Mouse (Mus musculus) gonadal fat pad, adult 2 months (tissue): ENCODE measurements around the gene Tada2b. TPM values are rescaled to one million over a fixed set of nuclear protein-coding genes. Genes with fewer than 3 reads are reported as not detected.
A peak's percentile ranks its signal among the peaks of the same experiment; 100 is the strongest.

ENCODE experiments used
- DNase-seq: peaks from one replicate; pipeline ENCODE4 v3.0.0-alpha.2; 2012; ENCODE audit warnings: low read depth
- polyA plus RNA-seq: library from polyadenylated mRNA; depleted of rRNA; stranded (reverse); fragments of >200 nt; gene quantifications from 2 replicates; pipeline ENCODE4 v1.2.3, GENCODE M21; 2012

Gene Tada2b
- polyA plus RNA-seq, 1 experiment: 17.3 TPM

- no peak for DNase-seq
These were observed 3.7 kb downstream of the Tada2b start for GRCm38 (mm10) chr5:36480398-36480797.

DNA sequence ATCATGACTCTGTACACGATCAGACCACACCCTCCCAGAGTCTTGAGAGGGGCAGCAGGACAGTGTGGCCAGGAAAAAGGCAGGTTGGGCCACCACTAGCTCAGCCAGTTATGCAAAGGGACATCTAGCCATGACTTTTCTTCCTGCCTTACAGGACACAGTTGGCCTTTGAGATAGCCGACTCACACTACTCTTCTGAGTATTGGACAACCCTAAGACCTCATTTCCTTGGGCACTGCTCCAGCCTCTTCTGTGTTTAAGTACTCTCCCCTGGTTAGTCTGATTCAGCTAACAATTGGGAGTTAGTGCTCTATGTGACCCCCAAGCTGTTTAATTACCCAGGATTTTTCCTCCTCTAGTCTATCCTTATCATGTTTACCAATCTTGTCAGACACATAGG, 4.3 kb downstream of the Tada2b start:
- no peak for DNase-seq

- no peak for DNase-seq
These were observed 5.3 kb downstream of the Tada2b start for GRCm38 (mm10) chr5:36478540-36479420.

DNA sequence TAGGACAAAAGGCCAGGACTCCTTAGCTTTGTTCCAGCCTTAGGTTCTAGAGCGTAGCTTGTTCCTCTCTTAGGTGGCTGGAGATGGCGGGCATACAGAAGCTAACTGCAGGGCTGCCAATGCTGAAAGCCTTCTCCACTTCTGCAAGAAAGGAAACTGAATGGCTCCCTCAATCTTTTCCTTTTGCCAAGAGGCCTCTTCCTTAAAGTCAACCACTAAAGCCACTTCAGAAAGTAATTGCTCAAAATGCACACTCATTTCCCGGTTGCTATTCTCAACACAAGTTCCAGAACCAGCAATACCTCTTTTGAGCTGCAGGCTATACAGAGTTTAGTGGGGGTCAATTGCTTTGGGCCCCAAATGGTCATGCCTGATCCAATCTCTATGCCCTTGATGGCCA, 6.6 kb downstream of the Tada2b start:
- DNase-seq: no peak

DNA sequence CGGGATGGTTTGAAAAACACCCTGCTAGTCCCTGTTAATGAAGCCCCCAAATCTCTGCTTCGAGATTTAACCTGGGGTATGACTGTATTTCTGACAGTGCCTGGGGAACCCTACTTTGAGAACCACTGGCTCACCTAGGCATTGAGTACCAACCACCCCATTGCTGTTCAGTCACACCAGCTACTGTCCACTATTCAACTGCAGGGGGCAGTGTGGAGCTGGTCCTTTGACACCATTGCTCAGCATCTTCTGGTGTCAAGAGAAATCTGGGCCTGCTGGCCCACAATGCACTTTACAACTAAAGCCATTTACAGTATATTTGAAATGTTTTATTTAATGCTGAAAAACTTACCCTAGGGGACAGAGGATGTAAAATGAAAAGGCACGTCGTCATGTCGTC, 9.8 kb downstream of the Tada2b start:
- no peak for DNase-seq

GRCm38 (mm10) chr5:36472876-36473655, 11.0 kb downstream of the Tada2b start:
- DNase-seq: no peak

DNA sequence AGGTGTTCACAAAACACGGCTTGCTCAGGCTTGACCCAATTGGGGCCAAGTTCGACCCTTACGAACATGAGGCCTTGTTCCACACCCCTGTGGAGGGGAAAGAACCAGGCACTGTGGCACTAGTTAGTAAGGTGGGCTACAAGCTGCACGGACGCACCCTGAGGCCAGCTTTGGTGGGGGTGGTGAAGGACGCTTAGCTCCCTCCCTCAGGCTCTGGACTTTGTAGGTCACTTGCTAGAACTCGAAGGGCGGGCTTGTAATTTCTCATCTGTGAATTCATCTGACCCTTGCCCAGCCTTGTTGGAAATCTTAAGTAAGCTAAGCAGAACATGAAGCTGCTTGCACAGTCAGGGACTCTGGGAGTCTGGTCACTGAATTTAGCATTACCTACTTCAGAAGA, 12.9 kb downstream of the Tada2b start:
- DNase-seq: no peak

GRCm38 (mm10) chr5:36465889-36466288, 18.2 kb downstream of the Tada2b start:
- no peak for DNase-seq

- peak; percentile 98 for DNase-seq
These were observed 19.1 kb downstream of the Tada2b start, which contains the start of gene Grpel1 for GRCm38 (mm10) chr5:36464709-36465661. Gene Grpel1, plus strand, starts transcription at chr5:36464998.

- no peak for DNase-seq
These were observed 20.7 kb downstream of the Tada2b start for GRCm38 (mm10) chr5:36463391-36463790.

DNA sequence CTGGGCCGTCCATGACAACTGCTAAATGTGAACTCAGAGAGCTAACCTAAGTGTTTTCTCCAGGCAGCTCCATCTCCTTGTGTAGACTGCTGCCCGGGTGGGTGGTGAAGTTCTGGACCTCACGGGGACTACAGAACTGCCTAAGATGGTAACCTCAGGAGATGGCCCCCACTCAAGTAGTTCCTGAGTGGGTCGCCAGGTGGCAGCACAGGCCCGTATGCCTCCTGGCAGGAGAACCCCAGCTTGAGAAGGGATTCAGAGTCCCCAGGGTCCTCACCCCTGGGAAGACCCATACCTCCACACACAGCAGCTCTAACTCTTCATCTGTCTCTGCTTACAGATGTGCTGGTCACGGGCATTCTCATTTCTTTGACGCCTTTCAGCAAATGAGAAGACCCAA, 21.3 kb downstream of the Tada2b start:
- no peak for DNase-seq

DNA sequence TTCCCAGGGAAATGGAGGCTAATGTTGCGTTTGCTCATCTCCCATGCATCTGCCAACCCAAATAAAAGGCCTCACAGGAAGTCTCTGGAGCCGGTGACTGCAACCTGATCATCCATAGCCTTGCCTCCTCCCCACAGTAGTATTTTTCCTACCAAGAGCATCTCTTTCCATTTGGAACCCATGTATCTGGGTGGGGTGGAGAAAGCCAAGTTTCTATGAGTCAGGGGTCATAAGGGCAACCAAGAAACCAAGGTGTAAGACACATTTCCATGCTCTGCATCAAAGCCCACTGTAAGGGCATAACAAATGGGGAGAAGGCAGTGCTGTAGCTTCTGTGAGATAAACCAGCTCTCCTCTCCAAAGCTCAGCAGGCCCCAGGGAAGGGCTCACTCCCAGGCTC, 22.9 kb downstream of the Tada2b start:
- no peak for DNase-seq

- no peak for DNase-seq
These were observed 23.4 kb downstream of the Tada2b start for GRCm38 (mm10) chr5:36460712-36461111.

DNA sequence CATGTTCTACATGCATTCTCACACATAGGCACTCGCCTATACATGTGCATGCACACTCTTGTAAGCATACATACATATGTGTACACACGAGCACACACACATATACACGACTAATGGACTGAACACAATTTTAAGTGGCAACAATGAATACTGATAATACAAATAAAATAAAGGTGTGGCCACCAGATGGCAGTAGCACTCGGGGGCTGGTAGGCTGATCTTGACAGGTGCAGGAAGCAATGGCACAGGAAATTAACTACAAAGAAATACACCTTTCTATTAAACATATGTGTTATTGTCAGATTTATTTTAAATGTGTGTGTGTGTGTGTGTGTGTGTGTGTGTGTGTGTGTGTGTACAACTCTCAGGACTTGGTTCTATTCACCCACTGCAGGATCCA, 25.2 kb downstream of the Tada2b start:
- no peak for DNase-seq

- no peak for DNase-seq
These were observed 26.4 kb downstream of the Tada2b start for GRCm38 (mm10) chr5:36457706-36458105.

- DNase-seq: no peak
These were observed 31.3 kb downstream of the Tada2b start for GRCm38 (mm10) chr5:36452821-36453220.

DNA sequence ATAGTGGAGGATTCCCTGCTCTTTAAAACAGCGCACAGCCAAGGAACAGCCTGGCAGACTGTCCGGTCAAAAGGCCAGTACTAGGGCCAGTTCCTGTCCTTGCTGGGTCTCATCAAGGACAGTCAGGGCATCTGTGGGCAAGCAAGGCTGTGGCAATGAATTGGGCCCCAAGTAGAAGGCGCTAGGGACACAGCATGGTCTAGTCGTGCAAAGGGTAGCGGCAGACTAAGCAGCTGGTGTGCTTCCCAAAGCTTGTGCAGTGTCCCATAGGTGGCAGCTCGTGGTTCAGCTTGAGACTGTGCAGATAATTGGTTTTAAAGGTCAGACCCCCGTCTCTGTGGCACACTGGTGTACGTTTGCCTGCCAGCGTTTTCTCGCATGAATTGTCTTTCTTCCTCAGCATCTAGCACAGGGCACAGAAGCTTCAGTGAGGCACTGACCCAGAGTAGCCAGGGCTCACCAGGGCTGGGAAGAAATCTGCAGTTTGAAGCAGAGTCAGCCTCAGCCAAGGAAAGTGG, 32.2 kb downstream of the Tada2b start:
- no peak for DNase-seq

DNA sequence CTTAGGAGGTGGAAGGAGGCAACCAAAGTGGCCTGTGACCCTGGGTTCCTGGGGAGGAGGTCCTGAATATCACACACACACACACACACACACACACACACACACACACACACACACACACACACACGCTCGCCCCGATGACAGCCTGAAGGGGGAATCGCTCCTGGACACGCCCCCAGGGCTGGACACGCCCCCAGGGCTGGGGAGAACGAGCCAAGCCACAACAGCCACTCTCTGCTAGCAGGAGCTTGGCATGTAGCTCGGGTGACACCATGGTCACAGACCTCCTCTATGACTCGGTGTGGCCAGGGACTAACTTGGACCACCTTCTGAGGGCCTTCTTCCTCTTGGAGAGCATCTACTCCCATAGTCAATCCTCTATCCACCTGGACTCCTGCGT, 33.0 kb downstream of the Tada2b start:
- no peak for DNase-seq

GRCm38 (mm10) chr5:36449710-36450358, 34.3 kb downstream of the Tada2b start:
- no peak for DNase-seq

DNA sequence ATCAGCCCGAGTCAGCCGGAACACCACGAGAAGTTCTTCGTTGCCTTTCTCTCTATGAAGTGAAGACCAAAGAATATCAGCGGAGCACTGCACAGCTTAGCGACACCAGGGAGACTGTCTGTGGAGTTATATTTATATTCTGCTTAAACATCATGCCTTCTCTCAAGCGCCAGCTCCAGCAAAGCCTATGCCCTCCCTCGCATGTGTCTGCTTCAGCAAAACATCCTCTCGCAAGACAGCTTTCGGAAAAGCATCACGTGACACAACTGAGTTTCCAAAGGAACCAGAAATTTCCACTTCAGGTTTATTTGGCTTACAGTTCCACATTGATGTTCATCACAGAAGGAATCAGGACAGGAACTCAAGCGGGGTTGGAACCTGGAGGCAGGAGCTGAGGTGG, 36.2 kb downstream of the Tada2b start:
- DNase-seq: no peak
